Mouse (Mus musculus) liver, postnatal 0 days (tissue): ENCODE data around the gene Clk2.

ENCODE experiments used
- CTCF ChIP-seq: sonication (generic); IDR thresholded peaks from 2 replicates; pipeline ENCODE4 v1.5.1; 2016; ENCODE audit warnings: antibody characterized with exemption, low read depth
- EP300 ChIP-seq: IDR thresholded peaks from 2 replicates; pipeline ENCODE4 v1.6.1; 2016; ENCODE audit warnings: antibody characterized with exemption, low read depth, mild to moderate bottlenecking

DNA sequence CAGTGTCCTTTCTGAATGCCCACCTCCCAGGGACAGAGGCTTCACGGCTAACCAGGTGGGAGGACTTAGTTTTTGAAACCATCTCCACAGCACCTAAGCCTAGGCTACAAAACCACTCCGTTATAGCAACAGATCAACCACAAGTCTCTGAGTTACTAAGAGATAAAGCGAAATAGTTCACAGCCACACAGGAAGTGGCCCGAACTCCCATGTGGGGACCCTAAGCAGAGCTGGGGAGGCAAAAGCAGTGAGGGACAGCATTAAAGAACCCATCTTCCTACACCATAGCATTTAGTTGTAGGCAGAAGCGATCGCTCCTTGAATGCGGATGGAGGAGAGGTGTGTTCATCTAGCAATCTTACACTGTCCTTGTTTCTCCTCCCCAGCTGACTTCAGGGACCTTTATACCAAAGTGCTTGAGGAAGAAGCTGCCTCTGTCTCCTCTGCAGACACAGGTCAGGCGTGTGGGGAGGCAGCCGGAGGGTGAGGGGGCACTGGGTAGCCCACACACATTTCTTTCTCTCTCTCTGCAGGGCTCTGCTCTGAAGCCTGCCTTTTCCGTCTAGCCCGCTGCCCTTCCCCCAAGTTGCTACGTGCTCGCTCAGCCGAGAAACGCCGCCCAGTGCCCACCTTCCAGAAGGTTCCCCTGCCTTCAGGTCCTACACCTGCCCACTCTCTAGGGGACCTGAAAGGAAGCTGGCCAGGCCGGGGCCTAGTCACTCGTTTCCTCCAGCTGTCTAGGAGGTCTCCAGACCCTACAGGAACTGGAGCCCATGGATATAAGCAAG lies 23.3 kb downstream of the Clk2 start:
- no peak for TF ChIP-seq CTCF
- no peak for TF ChIP-seq EP300
